Mouse (Mus musculus): Measurements from ENCODE around the gene Vamp4. TPM values are rescaled to one million over a fixed set of nuclear protein-coding genes. Genes with fewer than 3 reads are reported as not detected.

Gene Vamp4
- polyA plus RNA-seq, 1 experiment from 2014 or later, result 46.3 TPM

DNA sequence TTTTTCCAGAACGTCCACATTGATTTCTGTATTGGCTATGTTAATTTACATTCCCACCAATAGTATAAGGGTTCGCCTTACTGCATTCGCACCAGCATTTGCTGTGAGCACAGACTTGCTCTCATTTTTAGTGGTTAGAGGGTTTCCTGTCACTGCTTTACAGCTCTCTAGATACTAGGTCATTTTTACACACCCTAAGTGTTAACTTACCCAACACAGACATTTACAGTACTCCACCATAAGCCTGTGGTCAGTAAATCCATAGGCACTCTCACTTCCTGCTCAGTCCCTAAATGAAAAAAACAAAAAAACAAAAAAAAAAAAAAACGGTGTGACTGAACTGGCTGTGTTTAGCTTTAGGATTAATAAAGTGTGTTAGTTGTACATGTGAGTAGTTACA, 16.0 kb downstream of the Vamp4 start:
- ChIA-PET CTCF (interaction anchor here (0.7 to 1.7 kb wide), 3 partner anchors 16 to 228 kb away, joined by 3 to 4 read pairs (median 4); no protein-coding TSS in a partner anchor), POLR2A (interaction anchor here (0.7 kb wide), 1 partner anchor 15 kb away, joined by 5 read pairs; no protein-coding TSS in a partner anchor)
- DNase-seq (ENCODE audit: low read depth, low spot score), result no peak
- ATAC-seq, result no peak
- in situ Hi-C loops (cut with MboI; ENCODE audit: low pct_unique_long_range_greater_than_20kb), result no loop called here
- H3K27me3 ChIP-seq, result no peaks in the 10 kb centered on the region
- no peak for TF ChIP-seq CTCF (IDR thresholded peaks at IDR 0.05)

DNA sequence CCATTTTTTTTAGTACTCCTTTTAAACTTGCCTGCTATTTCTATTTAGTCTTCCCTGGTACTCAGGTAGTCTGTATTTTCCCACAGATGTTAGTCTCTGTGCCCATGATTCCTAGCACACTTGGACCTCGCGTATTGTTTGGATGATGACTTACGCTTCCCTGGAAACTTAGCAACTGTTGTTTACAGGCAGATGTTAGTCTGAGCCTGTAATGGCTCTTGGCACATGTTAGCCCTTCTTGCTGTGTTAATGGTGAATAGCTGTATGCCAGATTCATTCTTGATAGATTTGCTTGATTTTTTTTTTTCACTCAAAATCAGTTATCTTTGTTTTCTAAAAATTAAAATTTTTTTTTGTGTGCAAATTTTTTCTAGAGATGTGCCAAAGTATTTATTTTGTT, 18.3 kb downstream of the Vamp4 start:
- no peak for TF ChIP-seq CTCF (IDR thresholded peaks at IDR 0.05)
- ATAC-seq, result no peak
- ChIA-PET POLR2A (no interaction called here), CTCF (no interaction called here)
- no peak for DNase-seq (ENCODE audit: low read depth, low spot score)
- H3K27me3 ChIP-seq, result no peaks in the 10 kb centered on the region
- in situ Hi-C loops (cut with MboI; ENCODE audit: low pct_unique_long_range_greater_than_20kb), result no loop called here

DNA sequence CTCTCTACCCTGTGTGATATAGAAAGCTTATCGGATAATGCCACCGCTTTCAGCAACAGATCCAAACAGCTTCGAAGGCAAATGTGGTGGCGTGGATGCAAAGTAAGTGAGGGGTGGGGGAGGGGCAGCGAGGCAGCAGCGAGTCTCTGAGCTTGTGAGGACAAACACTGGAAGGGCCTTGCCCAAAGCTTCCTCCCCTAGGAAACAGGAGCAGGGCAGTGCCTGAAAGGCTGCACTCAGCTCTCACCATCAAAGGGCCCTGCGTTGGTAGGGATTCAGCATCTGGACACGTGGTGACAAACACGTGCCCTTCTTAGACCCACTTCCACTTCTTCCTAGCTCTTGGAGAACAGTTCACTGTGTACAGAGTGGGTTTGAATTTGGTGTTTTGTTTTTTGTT, 19.1 kb downstream of the Vamp4 start:
- no peak for DNase-seq (ENCODE audit: low read depth, low spot score)
- H3K27me3 ChIP-seq, result no peaks in the 10 kb centered on the region
- ChIA-PET POLR2A (no interaction called here), CTCF (no interaction called here)
- TF ChIP-seq CTCF (IDR thresholded peaks at IDR 0.05), result no peak
- in situ Hi-C loops (cut with MboI; ENCODE audit: low pct_unique_long_range_greater_than_20kb), result no loop called here
- ATAC-seq, result no peak

DNA sequence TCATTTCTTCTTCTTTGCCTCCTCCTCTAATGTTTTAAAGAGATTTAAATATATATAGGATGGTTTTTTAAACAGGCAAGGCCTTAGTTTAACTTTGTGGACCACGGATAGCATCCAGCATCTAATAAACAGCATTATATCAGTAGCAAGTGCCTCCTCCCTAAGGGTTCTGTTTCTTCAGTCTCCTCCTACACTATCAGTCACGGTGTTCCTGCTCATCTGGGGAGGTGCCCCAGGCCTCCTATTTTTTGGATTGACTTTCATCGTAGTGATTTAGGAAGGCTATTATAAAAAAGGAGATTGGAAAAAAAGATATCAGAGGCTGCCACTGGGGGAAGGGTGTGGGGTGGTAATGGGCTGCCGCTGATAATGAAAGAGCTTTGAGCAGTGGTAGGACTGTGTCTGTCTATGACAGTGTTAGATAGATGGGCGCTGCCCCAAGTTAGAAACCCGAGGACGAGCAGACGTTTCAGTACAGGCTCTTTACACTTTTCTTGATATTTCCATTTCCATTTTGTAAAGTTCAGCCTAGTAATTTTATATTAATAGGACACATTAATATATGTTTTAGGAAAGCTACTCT, 20.2 kb downstream of the Vamp4 start:
- ATAC-seq, result no peak
- CTCF ChIA-PET, result no interaction called here
- no peak for TF ChIP-seq CTCF (IDR thresholded peaks at IDR 0.05)
- in situ Hi-C loops (cut with MboI; ENCODE audit: low pct_unique_long_range_greater_than_20kb), result no loop called here
- H3K27me3 ChIP-seq, result no peaks in the 10 kb centered on the region
- POLR2A ChIA-PET, result no interaction called here
- DNase-seq (ENCODE audit: low read depth, low spot score), result no peak

DNA sequence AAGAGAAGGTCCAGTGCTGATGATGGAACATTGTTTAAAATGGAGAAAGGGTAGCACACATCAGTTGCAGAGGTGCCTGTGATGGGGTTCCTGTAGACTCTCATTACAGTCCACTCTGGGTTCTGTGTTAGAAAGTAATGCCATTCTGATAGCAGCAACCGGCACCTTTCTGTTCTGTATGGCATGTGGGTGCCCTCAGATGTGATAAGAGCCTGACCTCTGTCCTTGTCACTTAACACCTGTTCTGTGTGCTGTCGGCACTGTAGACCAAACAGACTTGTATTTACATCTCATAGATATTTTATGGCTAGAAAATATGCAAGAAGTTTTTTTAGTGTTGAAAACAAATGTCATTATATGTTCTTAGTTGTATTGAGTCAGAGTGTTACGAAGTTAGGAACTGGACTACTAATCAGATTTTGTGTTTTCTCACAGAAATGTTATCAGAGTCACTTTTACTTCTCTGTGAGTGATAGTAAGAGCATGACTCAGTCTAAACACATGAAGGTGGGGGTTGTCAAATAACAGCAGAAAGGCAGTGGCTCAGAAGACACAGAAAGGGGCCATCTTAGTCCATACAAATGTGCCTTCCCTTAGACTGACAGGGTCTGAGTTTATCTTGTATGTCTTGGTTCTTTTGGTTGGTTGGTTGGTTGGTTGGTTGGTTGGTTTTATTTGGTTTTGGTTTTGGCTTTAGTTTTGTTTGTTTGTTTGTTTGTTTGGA, 27.2 kb downstream of the Vamp4 start:
- H3K27me3 ChIP-seq, result no peaks in the 10 kb centered on the region
- POLR2A ChIA-PET, result no interaction called here
- DNase-seq (ENCODE audit: low read depth, low spot score) (no peak), ATAC-seq (no peak)
- in situ Hi-C loops (cut with MboI; ENCODE audit: low pct_unique_long_range_greater_than_20kb), result no loop called here
- no peak for TF ChIP-seq CTCF (IDR thresholded peaks at IDR 0.05)
- CTCF ChIA-PET, result no interaction called here

DNA sequence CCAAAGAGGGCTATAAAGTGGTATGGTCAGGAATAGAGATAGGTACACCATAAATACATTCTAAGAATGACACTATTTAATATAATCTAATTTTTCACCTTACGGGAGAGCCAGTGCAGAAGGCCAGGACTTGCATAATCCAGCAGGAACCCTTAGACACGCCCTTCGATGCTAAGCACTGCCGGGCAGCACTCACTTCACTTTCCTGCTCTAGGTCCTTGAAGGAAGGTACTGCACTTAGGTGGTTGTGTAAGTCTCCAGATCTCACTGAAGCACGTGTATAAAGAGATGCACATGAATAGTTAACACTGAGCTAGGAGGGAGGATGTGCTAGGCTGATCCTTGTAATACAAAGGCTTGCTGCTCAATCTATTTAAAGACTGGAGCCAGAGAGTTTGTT, 29.3 kb downstream of the Vamp4 start:
- in situ Hi-C loops (cut with MboI; ENCODE audit: low pct_unique_long_range_greater_than_20kb), result no loop called here
- DNase-seq (ENCODE audit: low read depth, low spot score) (no peak), ATAC-seq (no peak)
- H3K27me3 ChIP-seq, result no peaks in the 10 kb centered on the region
- POLR2A ChIA-PET, result no interaction called here
- CTCF ChIA-PET, result interaction anchor here (1.4 kb wide), 1 partner anchor 12 kb away, joined by 3 read pairs; no protein-coding TSS in a partner anchor
- no peak for TF ChIP-seq CTCF (IDR thresholded peaks at IDR 0.05)

DNA sequence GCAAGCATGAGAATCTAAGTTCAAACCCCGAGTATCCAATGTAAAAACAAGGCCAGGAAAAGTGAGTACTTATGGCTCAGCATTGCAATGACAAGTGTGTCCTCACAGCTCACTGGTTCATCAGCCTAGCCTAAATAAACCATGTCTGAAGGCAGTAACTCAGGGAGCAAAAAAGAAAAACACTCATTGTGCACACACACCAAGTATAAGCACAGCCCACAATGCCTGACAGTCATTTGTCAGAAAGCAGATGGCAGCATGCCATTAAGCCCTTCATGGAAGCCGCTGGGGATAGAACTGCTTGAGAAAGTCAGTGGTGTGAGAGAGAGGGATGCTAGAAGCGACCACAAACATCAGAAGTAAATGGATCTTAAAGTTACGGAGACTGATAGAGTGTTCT, 31.0 kb downstream of the Vamp4 start:
- in situ Hi-C loops (cut with MboI; ENCODE audit: low pct_unique_long_range_greater_than_20kb), result no loop called here
- no peak for ATAC-seq
- CTCF ChIA-PET, result interaction anchor here (0.7 to 1.4 kb wide), 4 partner anchors 10 to 25 kb away, joined by 3 read pairs; no protein-coding TSS in a partner anchor
- POLR2A ChIA-PET, result no interaction called here
- DNase-seq (ENCODE audit: low read depth, low spot score), result no peak
- TF ChIP-seq CTCF (IDR thresholded peaks at IDR 0.05), result no peak
- no peaks in the 10 kb centered on the region for H3K27me3 ChIP-seq

DNA sequence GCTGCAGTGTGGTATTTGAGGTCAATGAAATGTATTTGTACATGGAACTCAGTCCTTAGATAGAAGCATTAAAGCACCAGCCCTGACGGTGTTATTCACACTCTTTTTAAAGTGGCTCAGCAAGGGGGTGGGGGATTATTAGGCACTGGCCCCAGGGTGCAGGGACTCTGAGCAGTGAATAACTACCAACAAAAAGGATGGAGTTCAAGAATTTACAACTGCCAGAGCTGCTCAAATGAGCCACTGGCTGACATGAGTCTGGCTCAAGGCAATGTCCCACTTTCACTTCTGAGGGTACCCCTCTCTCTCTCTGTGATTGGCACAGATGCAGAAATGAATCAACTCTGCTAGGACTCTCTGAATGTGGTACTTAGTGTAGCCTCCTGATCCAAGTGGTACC, 37.8 kb downstream of the Vamp4 start:
- in situ Hi-C loops (cut with MboI; ENCODE audit: low pct_unique_long_range_greater_than_20kb), result no loop called here
- DNase-seq (ENCODE audit: low read depth, low spot score), result no peak
- ChIA-PET CTCF (no interaction called here), POLR2A (no interaction called here)
- peaks cover 15% of the 10 kb centered on the region for H3K27me3 ChIP-seq
- no peak for ATAC-seq
- TF ChIP-seq CTCF (IDR thresholded peaks at IDR 0.05), result no peak

DNA sequence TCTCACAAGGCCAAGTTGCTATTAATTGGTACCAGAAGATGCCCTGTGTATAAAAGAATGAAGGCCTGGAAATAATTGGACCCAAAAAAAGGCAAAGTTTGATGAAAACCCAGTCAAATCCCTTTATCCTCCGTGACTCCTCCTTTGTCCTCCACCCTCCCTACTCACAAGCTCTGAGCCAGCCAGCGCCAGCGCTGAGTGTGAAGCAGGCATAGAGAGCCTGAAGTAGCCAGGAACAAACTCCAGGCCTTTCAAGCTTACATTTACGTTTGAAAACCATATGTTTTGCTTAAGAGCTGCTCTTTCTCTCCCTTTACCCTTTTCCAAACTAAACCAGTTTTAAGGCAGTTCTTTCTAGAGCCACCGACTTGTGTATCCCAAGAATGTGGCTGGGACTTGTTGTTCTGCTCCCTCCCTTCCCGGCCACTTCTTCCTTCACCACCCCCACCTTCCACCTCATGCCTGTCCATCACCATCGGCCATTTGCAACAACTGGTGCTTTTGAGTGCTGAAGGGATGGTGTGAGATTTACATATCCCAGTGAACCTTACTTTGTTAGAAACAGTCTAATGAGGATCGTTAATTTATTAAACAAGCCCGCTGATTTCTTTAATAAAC, 39.4 kb downstream of the Vamp4 start:
- peaks cover 15% of the 10 kb centered on the region for H3K27me3 ChIP-seq
- DNase-seq (ENCODE audit: low read depth, low spot score) (no peak), ATAC-seq (no peak)
- no peak for TF ChIP-seq CTCF (IDR thresholded peaks at IDR 0.05)
- in situ Hi-C loops (cut with MboI; ENCODE audit: low pct_unique_long_range_greater_than_20kb), result no loop called here
- POLR2A ChIA-PET, result interaction anchor here (0.6 kb wide), 1 partner anchor 28 kb away, joined by 3 read pairs; no protein-coding TSS in a partner anchor
- CTCF ChIA-PET, result interaction anchor here (1.5 to 1.8 kb wide), 2 partner anchors 11 to 61 kb away, joined by 4 read pairs; partner anchors contain the start of gene Mettl13

DNA sequence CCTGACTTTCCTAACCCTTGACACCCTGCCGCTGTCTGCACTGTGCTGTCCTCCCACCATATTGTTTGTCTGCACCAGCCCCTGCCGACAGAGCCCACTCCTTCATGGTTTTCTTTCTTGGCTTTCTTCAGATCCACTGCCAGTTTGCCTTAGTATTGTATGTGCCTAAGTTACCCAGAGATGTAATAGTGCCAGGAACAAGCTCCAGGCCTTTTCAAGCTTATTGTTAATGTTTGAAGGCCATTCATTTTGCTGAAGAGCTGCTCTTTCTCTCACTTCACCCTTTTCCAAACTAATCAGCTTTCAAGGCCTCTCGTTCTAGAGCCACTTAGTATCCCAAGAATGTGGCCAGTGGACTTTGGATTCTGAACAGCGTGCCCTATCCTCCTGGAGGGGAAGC, 40.9 kb downstream of the Vamp4 start:
- no peak for TF ChIP-seq CTCF (IDR thresholded peaks at IDR 0.05)
- ChIA-PET POLR2A (no interaction called here), CTCF (interaction anchor here (1.0 to 1.8 kb wide), 4 partner anchors 9 to 66 kb away, joined by 3 to 4 read pairs (median 3); partner anchors contain the start of gene Mettl13)
- in situ Hi-C loops (cut with MboI; ENCODE audit: low pct_unique_long_range_greater_than_20kb), result no loop called here
- ATAC-seq (no peak), DNase-seq (ENCODE audit: low read depth, low spot score) (no peak)
- peaks cover 15% of the 10 kb centered on the region for H3K27me3 ChIP-seq

DNA sequence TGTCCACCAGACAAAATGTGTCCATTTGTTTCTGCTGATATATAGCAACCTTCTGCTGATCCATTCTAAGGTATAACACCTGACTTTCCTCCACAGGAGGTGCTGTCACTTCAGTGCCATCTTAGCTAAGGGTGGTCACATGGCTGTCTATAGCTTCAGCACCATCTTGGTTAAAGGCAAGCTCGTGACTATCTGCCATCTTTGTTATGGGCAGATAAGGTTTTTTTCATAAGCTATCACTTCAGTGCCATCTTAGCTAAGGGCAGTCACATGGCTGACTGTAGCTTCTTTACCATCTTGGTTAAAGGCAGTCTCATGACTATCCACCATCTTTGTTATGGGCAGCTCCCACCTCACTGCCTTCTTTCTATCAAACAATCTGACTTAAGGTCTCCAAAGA, 45.2 kb downstream of the Vamp4 start:
- CTCF ChIA-PET, result interaction anchor here (0.7 to 1.5 kb wide), 3 partner anchors 12 to 72 kb away, joined by 3 read pairs; no protein-coding TSS in a partner anchor

More for the DNA sequence above, 45.2 kb downstream of the Vamp4 start:
- peaks cover 15% of the 10 kb centered on the region for H3K27me3 ChIP-seq
- ATAC-seq, result no peak
- POLR2A ChIA-PET, result interaction anchor here (0.6 kb wide), 1 partner anchor 1338 kb away, joined by 5 read pairs; no protein-coding TSS in a partner anchor
- TF ChIP-seq CTCF (IDR thresholded peaks at IDR 0.05), result no peak
- DNase-seq (ENCODE audit: low read depth, low spot score), result no peak
- in situ Hi-C loops (cut with MboI; ENCODE audit: low pct_unique_long_range_greater_than_20kb), result no loop called here

Measured in Patski (cell line).